Mouse (Mus musculus) CH12.LX (cell line): ENCODE measurements around the gene 9330182L06Rik. TPM values are rescaled to one million over a fixed set of nuclear protein-coding genes. Genes with fewer than 3 reads are reported as not detected.

ENCODE experiments used
- DNase-seq: peaks from one replicate; pipeline ENCODE4 v3.0.0-alpha.2; 2013; ENCODE audit errors: extremely low read depth
- H3K27ac ChIP-seq: 2 replicates; pipeline ENCODE4 v1.5.1; 2012; ENCODE audit warnings: low read depth, mild to moderate bottlenecking, control low read depth, moderate library complexity; ENCODE audit not compliant: insufficient read depth
- H3K27me3 ChIP-seq: replicated peaks from 2 replicates; pipeline ENCODE3; 2012; ENCODE audit warnings: inconsistent platforms
- H3K36me3 ChIP-seq, 2 experiments: replicated peaks in 1 of 2; 2 replicates each; pipeline versions ENCODE3 to v1.6.1; 2012; ENCODE audit warnings: inconsistent platforms in 1 of 2, low read length in 1 of 2, mild to moderate bottlenecking in 1 of 2, mixed read lengths in 1 of 2, moderate library complexity in 1 of 2; ENCODE audit not compliant: control insufficient read depth in 1 of 2, insufficient read depth in 1 of 2
- H3K4me1 ChIP-seq, 2 experiments: 2 replicates each; pipeline ENCODE4 v1.6.1; 2012; ENCODE audit warnings: inconsistent platforms in 1 of 2, moderate library complexity in 1 of 2; ENCODE audit not compliant: insufficient read depth in 2 of 2, control insufficient read depth in 1 of 2
- H3K4me2 ChIP-seq: 2 replicates; pipeline ENCODE4 v1.6.1; 2012; ENCODE audit warnings: low read depth, mild to moderate bottlenecking, control low read depth; ENCODE audit not compliant: poor library complexity, insufficient read depth, severe bottlenecking
- H3K4me3 ChIP-seq, 3 experiments: fragments of 150-350 bp in 1 of 3; sonication (generic) in 1 of 3; replicated peaks in 1 of 3; 2 replicates each; pipeline versions ENCODE3 to v1.5.1; 2011 to 2012; ENCODE audit warnings: low read depth in 2 of 3, low read length in 2 of 3, mild to moderate bottlenecking in 2 of 3, moderate library complexity in 2 of 3, control low read depth in 1 of 3, improper control_type of control experiment in 1 of 3, inconsistent platforms in 1 of 3, mixed read lengths in 1 of 3; ENCODE audit not compliant: poor library complexity in 1 of 3
- H3K79me2 ChIP-seq: replicated peaks from 2 replicates; pipeline ENCODE4 v1.6.1; 2012; ENCODE audit warnings: mild to moderate bottlenecking, moderate library complexity; ENCODE audit not compliant: control insufficient read depth, poor library complexity, insufficient read depth, severe bottlenecking; ENCODE audit errors: extremely low read depth
- H3K9ac ChIP-seq: 2 replicates; pipeline ENCODE4 v1.6.1; 2012; ENCODE audit warnings: low read depth, mild to moderate bottlenecking, control low read depth, moderate library complexity; ENCODE audit not compliant: insufficient read depth
- H3K9me3 ChIP-seq: replicated peaks from 2 replicates; pipeline ENCODE3; 2012; ENCODE audit warnings: low read length, inconsistent platforms, mixed read lengths
- CHD1 ChIP-seq: IDR thresholded peaks from 2 replicates; pipeline ENCODE4 v1.6.1; 2012; ENCODE audit warnings: low read depth, low read length, improper control_type of control experiment, inconsistent platforms
- CHD2 ChIP-seq: IDR thresholded peaks from 2 replicates; pipeline ENCODE4 v1.6.1; 2011; ENCODE audit warnings: low read length, improper control_type of control experiment
- CTCF ChIP-seq, 2 experiments: IDR thresholded peaks in 1 of 2; conservative IDR thresholded peaks in 1 of 2; 2 replicates each; pipeline ENCODE4 v1.5.1; 2011 to 2012; ENCODE audit warnings: low read depth in 2 of 2, low read length in 2 of 2, improper control_type of control experiment in 1 of 2, inconsistent platforms in 1 of 2, mild to moderate bottlenecking in 1 of 2, moderate library complexity in 1 of 2
- EP300 ChIP-seq: IDR thresholded peaks from 2 replicates; pipeline ENCODE4 v1.6.1; 2011; ENCODE audit warnings: low read length, improper control_type of control experiment
- ETS1 ChIP-seq: conservative IDR thresholded peaks from 2 replicates; pipeline ENCODE4 v1.6.1; 2012; ENCODE audit warnings: low read depth, mild to moderate bottlenecking, inconsistent platforms, low read length, improper control_type of control experiment, moderate library complexity
- HCFC1 ChIP-seq: IDR thresholded peaks from 2 replicates; pipeline ENCODE4 v1.6.1; 2012; ENCODE audit warnings: low read depth, mild to moderate bottlenecking, inconsistent platforms, low read length, improper control_type of control experiment
- IRF4 ChIP-seq: IDR thresholded peaks from 2 replicates; pipeline ENCODE4 v1.6.1; 2014; ENCODE audit warnings: low read depth, mild to moderate bottlenecking, inconsistent platforms, low read length, improper control_type of control experiment
- MAFK ChIP-seq: IDR thresholded peaks from 2 replicates; pipeline ENCODE4 v1.6.1; 2011; ENCODE audit warnings: low read length, improper control_type of control experiment; ENCODE audit not compliant: insufficient replicate concordance
- MAX ChIP-seq: IDR thresholded peaks from 2 replicates; pipeline ENCODE4 v1.6.1; 2011; ENCODE audit warnings: low read length, improper control_type of control experiment
- MAZ ChIP-seq: IDR thresholded peaks from 2 replicates; pipeline ENCODE4 v1.6.1; 2012; ENCODE audit warnings: low read depth, mild to moderate bottlenecking, inconsistent platforms, low read length, improper control_type of control experiment, moderate library complexity
- MEF2A ChIP-seq: IDR thresholded peaks from 2 replicates; pipeline ENCODE4 v1.6.1; 2014; ENCODE audit warnings: low read depth, mild to moderate bottlenecking, inconsistent platforms, low read length, improper control_type of control experiment, borderline replicate concordance
- MXI1 ChIP-seq: IDR thresholded peaks from 2 replicates; pipeline ENCODE4 v1.6.1; 2011; ENCODE audit warnings: mild to moderate bottlenecking, low read depth, low read length, improper control_type of control experiment
- MYC ChIP-seq: IDR thresholded peaks from 2 replicates; pipeline ENCODE4 v1.6.1; 2011; ENCODE audit warnings: low read depth, mild to moderate bottlenecking, improper control_type of control experiment, low read length
- NELFE ChIP-seq: IDR thresholded peaks from 2 replicates; pipeline ENCODE4 v1.6.1; 2011; ENCODE audit warnings: low read depth, low read length, improper control_type of control experiment
- RAD21 ChIP-seq: IDR thresholded peaks from 2 replicates; pipeline ENCODE4 v1.6.1; 2011; ENCODE audit warnings: low read depth, mild to moderate bottlenecking, low read length, improper control_type of control experiment, moderate library complexity
- TBP ChIP-seq: conservative IDR thresholded peaks from 2 replicates; pipeline ENCODE4 v1.6.1; 2011; ENCODE audit warnings: low read depth, low read length, improper control_type of control experiment
- UBTF ChIP-seq: IDR thresholded peaks from 2 replicates; pipeline ENCODE4 v1.6.1; 2012; ENCODE audit warnings: low read depth, mild to moderate bottlenecking, inconsistent platforms, low read length, improper control_type of control experiment, moderate library complexity
- USF1 ChIP-seq: IDR thresholded peaks from 2 replicates; pipeline ENCODE4 v1.6.1; 2014; ENCODE audit warnings: low read depth, mild to moderate bottlenecking, inconsistent platforms, low read length, improper control_type of control experiment
- USF2 ChIP-seq: conservative IDR thresholded peaks from 2 replicates; pipeline ENCODE4 v1.6.1; 2011; ENCODE audit warnings: low read depth, low read length, improper control_type of control experiment
- ZC3H11A ChIP-seq: IDR thresholded peaks from 2 replicates; pipeline ENCODE4 v1.6.1; 2012; ENCODE audit warnings: low read depth, mild to moderate bottlenecking, inconsistent platforms, low read length, improper control_type of control experiment
- ZKSCAN1 ChIP-seq: IDR thresholded peaks from 2 replicates; pipeline ENCODE4 v1.6.1; 2012; ENCODE audit warnings: low read depth, inconsistent platforms, low read length, improper control_type of control experiment, borderline replicate concordance
- ZMIZ1 ChIP-seq: IDR thresholded peaks from 2 replicates; pipeline ENCODE4 v1.6.1; 2012; ENCODE audit warnings: low read depth, mild to moderate bottlenecking, inconsistent platforms, low read length, improper control_type of control experiment
- dilution Hi-C: fragments of 300-500 bp; cut with MboI; formaldehyde crosslinking; loops from 2 replicates; pipeline ENCODE4 v1.14.3; 2020; ENCODE audit warnings: low sequenced_read_pairs; ENCODE audit not compliant: extremely low pct_unique_long_range_greater_than_20kb, extremely low pct_ligation_motif_present
- in situ Hi-C: fragments of 300-500 bp; cut with MboI; formaldehyde crosslinking; loops from 3 replicates; pipeline ENCODE4 v1.14.3; 2019; ENCODE audit warnings: low sequenced_read_pairs, low pct_ligation_motif_present, low pct_unique_long_range_greater_than_20kb, mixed read lengths
- polyA plus RNA-seq: library from polyadenylated mRNA; unstranded; fragments of >175 nt; gene quantifications from 2 replicates; pipeline ENCODE4 v1.2.1, GENCODE M21; 2012; ENCODE audit warnings: low read depth; ENCODE audit not compliant: insufficient read length
- total RNA-seq, 2 experiments: library from RNA; depleted of rRNA; stranded (reverse); fragments of 300-350 nt in 1 of 2; fragments of >200 nt in 1 of 2; gene quantifications; 2 replicates each; pipeline ENCODE4 v1.2.3; 2012 to 2014

Gene 9330182L06Rik
- total and polyA plus RNA-seq, 3 experiments: not detected

- no peak for TF ChIP-seq USF2
These were observed 211.7 kb downstream of the 9330182L06Rik start (continued) for GRCm38 (mm10) chr5:9477587-9477986.

- in situ Hi-C loops (no loop called here), dilution Hi-C loops (no loop called here)
- H3K27me3 ChIP-seq: no peaks in the 10 kb centered on the region
These were observed 229.5 kb downstream of the 9330182L06Rik start for GRCm38 (mm10) chr5:9495456-9495855.

GRCm38 (mm10) chr5:9497235-9497634, 231.3 kb downstream of the 9330182L06Rik start:
- no peaks in the 10 kb centered on the region for H3K27me3 ChIP-seq
- no peaks in the 10 kb centered on the region for H3K9me3 ChIP-seq
- no peaks in the 10 kb centered on the region for H3K36me3 ChIP-seq
- dilution Hi-C loops (no loop called here), in situ Hi-C loops (no loop called here)
- TF ChIP-seq ZMIZ1: no peak
- no peak for TF ChIP-seq TBP
- no peak for TF ChIP-seq MAFK
- no peak for TF ChIP-seq MAZ
- TF ChIP-seq MEF2A: no peak
- no peak for TF ChIP-seq CTCF (conservative IDR thresholded peaks at IDR 0.05 in 1 of 2, IDR thresholded peaks at IDR 0.05 in 1 of 2; ENCODE audit: low read depth in 2 of 2, low read length in 2 of 2)
- TF ChIP-seq IRF4: no peak
- TF ChIP-seq ZKSCAN1: no peak
- no peak for TF ChIP-seq ZC3H11A
- TF ChIP-seq UBTF: no peak
- no peak for TF ChIP-seq EP300
- TF ChIP-seq RAD21: no peak
- TF ChIP-seq MYC: no peak
- TF ChIP-seq CHD2: no peak
- TF ChIP-seq CHD1: no peak
- no peak for TF ChIP-seq NELFE
- no peak for TF ChIP-seq USF1
- no peak for TF ChIP-seq HCFC1
- TF ChIP-seq MXI1: no peak
- TF ChIP-seq MAX: no peak
- no peak overlapping the region for H3K4me2 ChIP-seq
- H3K27ac ChIP-seq: no peak overlapping the region
- no peaks in the 10 kb centered on the region for H3K4me1 ChIP-seq
- H3K9ac ChIP-seq: no peak overlapping the region
- H3K79me2 ChIP-seq: no peaks in the 10 kb centered on the region
- no peak overlapping the region for H3K4me3 ChIP-seq
- DNase-seq: no peak

More at GRCm38 (mm10) chr5:9495456-9495855, 229.5 kb downstream of the 9330182L06Rik start:
- no peak for DNase-seq
- Histone ChIP-seq H3K4me2 (no peak overlapping the region), H3K4me1 (no peaks in the 10 kb centered on the region), H3K36me3 (no peaks in the 10 kb centered on the region), H3K9me3 (no peaks in the 10 kb centered on the region), H3K79me2 (no peaks in the 10 kb centered on the region), H3K9ac (no peak overlapping the region), H3K4me3 (no peak overlapping the region), H3K27ac (no peak overlapping the region)
- no peak for TF ChIP-seq IRF4
- no peak for TF ChIP-seq TBP
- no peak for TF ChIP-seq MAZ
- TF ChIP-seq ETS1: no peak
- TF ChIP-seq USF1: no peak
- TF ChIP-seq ZKSCAN1: no peak
